Mouse (Mus musculus) neural tube, embryonic 14.5 days (tissue): ENCODE measurements around the gene Ablim1. TPM values are rescaled to one million over a fixed set of nuclear protein-coding genes. Genes with fewer than 3 reads are reported as not detected.

Source experiments
- ATAC-seq: fragments of 200-750 bp; cut with Nextera tagmentation; 2 replicates; pipeline ENCODE4 v1.8.0; 2017; ENCODE audit warnings: low read depth, mild to moderate bottlenecking, moderate TSS enrichment, moderate library complexity
- H3K27ac ChIP-seq: fragments of 300-500 bp; sonication (generic); 2 replicates; pipeline ENCODE4 v1.5.1; 2014; ENCODE audit warnings: low read depth, mild to moderate bottlenecking, control low read depth, low read length, moderate library complexity, mixed read lengths
- H3K27me3 ChIP-seq: fragments of 300-500 bp; sonication (generic); 2 replicates; pipeline ENCODE4 v1.6.1; 2014; ENCODE audit warnings: low read length; ENCODE audit not compliant: control insufficient read depth, insufficient read depth
- H3K36me3 ChIP-seq: fragments of 300-500 bp; sonication (generic); 2 replicates; pipeline ENCODE4 v1.6.1; 2014; ENCODE audit warnings: low read length, mixed read lengths; ENCODE audit not compliant: control insufficient read depth, insufficient read depth
- H3K4me1 ChIP-seq: fragments of 300-500 bp; sonication (generic); 2 replicates; pipeline ENCODE4 v1.6.1; 2014; ENCODE audit warnings: low read length; ENCODE audit not compliant: control insufficient read depth, insufficient read depth
- H3K4me2 ChIP-seq: fragments of 300-500 bp; sonication (generic); 2 replicates; pipeline ENCODE4 v1.6.1; 2014; ENCODE audit warnings: mild to moderate bottlenecking, low read depth, low read length, control low read depth
- H3K4me3 ChIP-seq: fragments of 300-500 bp; sonication (generic); 2 replicates; pipeline ENCODE4 v1.5.1; 2014; ENCODE audit warnings: low read depth, low read length, control low read depth, mixed read lengths
- H3K9ac ChIP-seq: fragments of 300-500 bp; sonication (generic); replicated peaks from 2 replicates; pipeline ENCODE4 v1.6.1; 2014; ENCODE audit warnings: low read depth, mild to moderate bottlenecking, control low read depth, low read length, mixed read lengths
- H3K9me3 ChIP-seq: fragments of 300-500 bp; sonication (generic); 2 replicates; pipeline ENCODE4 v1.6.1; 2016; ENCODE audit warnings: low read length; ENCODE audit not compliant: control insufficient read depth
- WGBS: fragments of 180-500 bp; shearing (Covaris S2); extraction: QIAGEN DNeasy Blood & Tissue Kit; methylation state at CpG from one replicate; pipeline ENCODE4 v1.1.7; 2014; 5-methylcytosine and 5-hydroxymethylcytosine counted together
- polyA plus RNA-seq: library from polyadenylated mRNA; unstranded; fragments of >200 nt; fragmentation: Nextera tagmentation; extraction: Ambion mirVana; gene quantifications from 2 replicates; pipeline ENCODE4 v1.2.1, GENCODE M21; 2014

The Ablim1 gene
- polyA plus RNA-seq, 1 experiment from 2014 or later = 47.4 TPM

DNA sequence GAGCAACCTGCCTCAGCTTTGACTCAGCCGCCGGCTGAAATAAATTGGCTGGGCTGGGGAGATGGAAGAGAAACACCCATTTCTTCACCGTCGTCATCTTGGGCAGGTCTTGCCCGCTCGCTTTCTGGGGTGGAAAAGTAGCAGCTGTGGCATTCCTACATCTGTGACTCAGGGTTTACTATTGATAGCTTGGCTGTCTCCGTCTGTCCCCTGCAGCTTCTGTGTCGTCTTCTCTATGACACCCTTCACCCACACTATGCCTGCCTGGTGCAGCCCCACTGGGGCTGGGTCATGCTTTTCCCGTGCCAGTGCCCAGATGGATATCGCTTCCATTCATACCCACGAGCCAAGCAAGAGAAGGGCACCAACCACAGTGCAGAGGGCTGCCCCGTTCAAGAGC, 116.2 kb downstream of the Ablim1 start:
- H3K4me3 ChIP-seq = no peak overlapping the region

DNA sequence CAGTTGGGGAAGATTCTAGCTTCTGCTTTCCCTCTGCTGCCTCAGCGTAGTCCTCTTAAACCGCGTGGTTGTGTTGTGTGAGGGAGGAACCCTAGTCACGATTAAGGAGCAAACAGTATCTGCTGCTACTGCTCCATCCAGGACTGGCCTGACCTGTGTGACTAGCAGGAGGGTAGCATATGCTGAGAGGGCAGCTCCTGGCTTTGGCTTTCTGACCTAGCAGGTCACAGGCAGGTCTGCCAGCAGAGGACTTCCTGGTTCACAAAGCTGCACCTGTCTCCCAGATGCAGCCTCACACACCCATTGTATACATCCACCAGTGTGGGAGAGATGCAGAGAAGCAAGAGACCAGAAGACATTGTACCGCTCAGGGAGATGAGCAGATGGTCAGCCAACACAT, 116.7 kb downstream of the Ablim1 start:
- Histone ChIP-seq H3K27ac (no peak overlapping the region; the same call in 1 of the 2 replicates), H3K4me2 (no peak overlapping the region), H3K9me3 (no peaks in the 10 kb centered on the region), H3K36me3 (no peaks in the 10 kb centered on the region), H3K9ac (no peak overlapping the region), H3K4me3 (no peak overlapping the region), H3K4me1 (peaks cover 18% of the 10 kb centered on the region), H3K27me3 (no peaks in the 10 kb centered on the region)
- no peak for ATAC-seq
- WGBS = 50% methylated on average over 5 of the region's 5 CpGs

More for the DNA sequence above, 116.2 kb downstream of the Ablim1 start:
- 44% methylated on average over 12 of the region's 12 CpGs for WGBS
- Histone ChIP-seq H3K4me2 (no peak overlapping the region), H3K4me1 (peaks cover 18% of the 10 kb centered on the region), H3K9me3 (no peaks in the 10 kb centered on the region), H3K9ac (no peak overlapping the region), H3K27me3 (no peaks in the 10 kb centered on the region), H3K36me3 (no peaks in the 10 kb centered on the region), H3K27ac (no peak overlapping the region; the same call in 1 of the 2 replicates)
- no peak for ATAC-seq

DNA sequence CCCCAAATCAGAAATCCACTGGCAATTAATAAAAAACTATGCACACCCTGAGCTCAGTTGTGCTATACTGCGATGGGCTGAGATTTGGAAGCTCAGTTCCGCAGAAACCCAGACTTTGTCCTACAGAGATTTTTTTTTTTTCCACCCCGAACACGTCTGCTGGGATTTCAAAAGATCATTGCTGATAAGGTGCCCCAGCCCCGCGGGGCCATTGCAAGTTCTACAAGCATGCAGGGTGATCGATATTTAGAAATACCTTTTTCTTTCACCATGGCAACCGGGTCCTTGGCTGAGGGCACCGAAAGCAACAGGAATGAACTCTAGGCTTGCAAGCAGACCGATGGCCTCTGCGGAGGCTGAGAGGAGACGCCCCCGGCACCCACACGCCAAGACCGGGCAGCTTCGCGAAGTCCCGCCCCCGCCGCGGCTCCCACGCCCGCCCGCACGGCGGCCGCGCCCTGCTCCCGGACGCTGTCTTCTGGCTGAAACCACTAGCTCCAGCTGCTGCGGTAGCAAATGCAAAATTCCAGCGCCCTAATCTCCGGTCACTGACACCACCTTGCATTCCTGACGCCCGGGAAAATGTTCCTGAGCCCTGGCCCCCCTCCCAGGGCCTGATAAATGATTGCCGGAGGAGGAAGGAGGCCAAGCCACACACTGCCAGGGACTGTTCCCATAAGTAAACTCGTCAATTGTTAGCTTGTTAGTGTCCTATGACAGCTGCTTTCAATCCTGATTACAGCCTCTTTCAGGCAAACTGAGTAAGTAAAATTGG, 117.5 kb downstream of the Ablim1 start:
- no peaks in the 10 kb centered on the region for H3K9me3 ChIP-seq

DNA sequence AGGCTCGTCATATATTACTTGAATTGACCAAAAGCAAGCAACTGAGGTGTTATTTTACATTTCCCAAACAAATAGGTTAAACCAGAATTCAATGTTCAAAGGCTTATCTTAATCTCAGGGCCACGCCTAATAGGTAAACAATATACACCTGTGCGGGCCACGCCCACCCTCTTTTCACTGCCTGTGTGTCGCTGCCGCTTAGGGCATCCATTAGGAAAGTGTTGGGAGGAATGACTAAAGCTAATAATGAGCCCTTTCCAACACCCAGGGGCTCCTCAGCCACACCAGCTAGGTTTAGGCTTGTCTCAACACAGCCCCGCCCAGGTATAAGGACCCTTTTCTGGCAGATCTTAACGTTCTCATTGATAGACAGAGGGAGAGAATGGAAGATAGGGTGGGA, 118.1 kb downstream of the Ablim1 start:
- peak overlapping the region; percentile 39 for H3K4me3 ChIP-seq
- no peak overlapping the region for H3K27ac ChIP-seq
- H3K9ac ChIP-seq = 0 out of 2 replicates have a peak overlapping the region, but pooled peaks have one; percentile 48
- no peaks in the 10 kb centered on the region for H3K9me3 ChIP-seq
- no peaks in the 10 kb centered on the region for H3K27me3 ChIP-seq
- 47% methylated on average over 8 of the region's 8 CpGs for WGBS
- peak overlapping the region; percentile 78 for H3K4me2 ChIP-seq
- H3K4me1 ChIP-seq = peaks cover 18% of the 10 kb centered on the region
- no peaks in the 10 kb centered on the region for H3K36me3 ChIP-seq
- no peak for ATAC-seq

More for the DNA sequence above, 117.5 kb downstream of the Ablim1 start:
- H3K4me2 ChIP-seq = peak overlapping the region; percentile 78
- peak overlapping the region; percentile 36 for H3K27ac ChIP-seq
- H3K4me1 ChIP-seq = peaks cover 18% of the 10 kb centered on the region
- 3% methylated on average over 37 of the region's 37 CpGs for WGBS
- no peaks in the 10 kb centered on the region for H3K36me3 ChIP-seq
- peak overlapping the region; percentile 48 for H3K9ac ChIP-seq
- H3K4me3 ChIP-seq = peak overlapping the region; percentile 39
- ATAC-seq = 0 out of 2 replicates have a peak, but pooled peaks have one; percentile 42
- H3K27me3 ChIP-seq = no peaks in the 10 kb centered on the region

DNA sequence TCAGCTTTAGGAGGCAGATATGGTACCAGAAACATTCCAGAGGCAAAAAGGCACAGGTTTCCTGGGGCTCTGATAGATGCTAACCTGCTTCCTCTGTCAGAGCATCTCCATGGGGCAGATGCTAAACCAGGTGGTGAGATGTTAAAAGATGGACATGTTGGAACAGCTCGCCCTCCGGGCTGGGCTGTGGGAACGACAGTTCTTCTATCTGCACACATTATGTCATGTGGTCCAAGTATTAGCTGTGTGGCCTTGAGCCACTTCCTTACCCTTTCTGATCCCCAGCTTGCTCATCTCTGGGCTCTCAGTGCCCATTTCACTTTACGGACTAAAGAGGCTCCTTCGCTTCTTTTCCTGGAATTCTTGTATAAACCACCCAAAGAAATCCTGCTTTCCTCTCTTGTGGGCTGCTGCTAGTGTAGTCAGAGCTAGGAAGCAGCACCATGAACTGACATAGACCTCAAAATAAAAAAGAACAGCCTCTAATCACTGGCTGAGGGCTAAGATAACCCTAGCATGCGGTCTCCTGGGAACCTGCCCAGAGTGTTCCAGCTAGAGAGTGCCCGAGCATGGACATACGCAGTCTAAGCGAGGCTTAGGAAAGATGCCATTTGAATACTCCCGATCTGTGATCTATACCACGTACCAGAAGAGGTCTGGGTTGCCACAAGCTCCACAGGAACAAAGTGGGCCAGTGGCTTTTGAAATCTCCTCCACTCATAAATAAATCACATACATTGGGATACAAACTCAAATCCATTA, 119.4 kb downstream of the Ablim1 start:
- ATAC-seq = no peak
- H3K27ac ChIP-seq = no peak overlapping the region
- WGBS = 91% methylated on average over 11 of the region's 11 CpGs
- H3K27me3 ChIP-seq = no peaks in the 10 kb centered on the region
- H3K36me3 ChIP-seq = no peaks in the 10 kb centered on the region
- H3K4me3 ChIP-seq = no peak overlapping the region
- peak overlapping the region; percentile 15; the same call in 1 of the 2 replicates for H3K4me2 ChIP-seq
- no peaks in the 10 kb centered on the region for H3K9me3 ChIP-seq
- no peak overlapping the region for H3K9ac ChIP-seq
- peaks cover 18% of the 10 kb centered on the region for H3K4me1 ChIP-seq

DNA sequence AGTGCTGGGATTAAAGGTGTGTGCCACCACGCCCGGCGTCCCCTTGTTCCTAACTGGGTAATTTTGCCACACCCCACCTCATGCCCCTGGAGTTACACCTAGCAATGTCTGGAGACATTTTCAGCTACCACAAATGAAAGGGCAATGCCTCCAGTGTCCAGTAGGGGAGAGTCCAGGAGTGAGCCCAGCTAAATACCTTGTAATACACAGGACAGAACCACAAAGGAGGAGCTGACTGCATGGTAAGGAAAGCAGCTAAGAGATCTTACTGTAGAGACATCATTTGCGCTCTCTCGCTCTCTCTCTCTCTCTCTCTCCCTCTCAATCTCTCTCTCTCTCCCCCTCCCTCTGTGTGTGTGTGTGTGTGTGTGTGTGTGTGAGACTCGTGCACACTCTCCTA, 120.8 kb downstream of the Ablim1 start:
- H3K4me1 ChIP-seq = peaks cover 14% of the 10 kb centered on the region
- peak; percentile 29; the same call in 1 of the 2 replicates for ATAC-seq
- no peak overlapping the region for H3K4me3 ChIP-seq
- 90% methylated on average over 6 of the region's 6 CpGs for WGBS
- no peak overlapping the region for H3K9ac ChIP-seq
- H3K4me2 ChIP-seq = no peak overlapping the region
- H3K9me3 ChIP-seq = no peaks in the 10 kb centered on the region
- H3K27ac ChIP-seq = no peak overlapping the region
- H3K36me3 ChIP-seq = no peaks in the 10 kb centered on the region
- no peaks in the 10 kb centered on the region for H3K27me3 ChIP-seq

DNA sequence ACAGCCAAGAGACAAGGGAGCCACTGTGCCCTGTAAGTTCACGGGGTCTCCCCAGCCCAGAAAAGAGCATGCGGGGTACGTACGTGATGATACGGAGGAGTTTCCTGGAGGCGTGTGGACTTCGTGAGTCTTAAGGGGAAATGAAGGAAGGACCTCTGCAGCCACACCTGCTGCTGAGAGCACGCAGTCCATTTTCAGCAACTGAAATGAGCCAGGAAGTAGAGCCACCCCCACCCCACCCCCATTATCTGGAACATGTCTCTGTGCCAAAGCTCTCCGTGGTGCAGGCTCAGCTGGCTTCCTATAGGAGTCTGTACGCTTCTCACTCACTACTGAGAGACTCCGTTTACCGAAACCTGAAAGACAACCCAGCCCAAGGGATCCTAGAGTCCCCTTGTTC, 121.3 kb downstream of the Ablim1 start:
- WGBS = 91% methylated on average over 12 of the region's 12 CpGs

DNA sequence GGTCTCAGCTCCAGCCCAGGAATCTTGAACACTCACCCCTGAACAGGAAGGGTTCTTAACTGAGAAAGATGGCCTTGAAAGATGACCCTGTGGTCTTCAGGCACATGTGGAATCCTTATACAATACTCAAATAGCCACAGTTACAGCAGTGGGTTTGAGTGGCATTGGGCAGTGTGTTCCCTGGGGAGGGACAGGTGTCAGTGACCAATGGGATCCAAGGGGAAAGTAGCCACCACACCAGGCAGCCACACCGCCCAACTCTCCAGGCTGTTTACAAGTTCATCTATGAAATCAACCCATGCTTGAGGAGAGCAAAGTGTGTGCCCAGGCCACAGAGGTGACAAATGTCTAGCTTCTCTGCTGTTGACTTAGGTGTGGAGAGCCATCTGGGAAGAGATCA, 123.6 kb downstream of the Ablim1 start:
- Histone ChIP-seq H3K4me1 (no peaks in the 10 kb centered on the region), H3K36me3 (no peaks in the 10 kb centered on the region), H3K4me2 (no peak overlapping the region), H3K9me3 (no peaks in the 10 kb centered on the region), H3K27me3 (no peaks in the 10 kb centered on the region), H3K9ac (no peak overlapping the region), H3K4me3 (no peak overlapping the region), H3K27ac (no peak overlapping the region)
- ATAC-seq = no peak
- 93% methylated on average over 1 of the region's 1 CpGs for WGBS

More for the DNA sequence above, 121.3 kb downstream of the Ablim1 start:
- Histone ChIP-seq H3K27me3 (no peaks in the 10 kb centered on the region), H3K4me3 (no peak overlapping the region), H3K27ac (no peak overlapping the region), H3K9me3 (no peaks in the 10 kb centered on the region), H3K9ac (no peak overlapping the region), H3K4me1 (peaks cover 8% of the 10 kb centered on the region), H3K4me2 (no peak overlapping the region), H3K36me3 (no peaks in the 10 kb centered on the region)
- ATAC-seq = no peak

DNA sequence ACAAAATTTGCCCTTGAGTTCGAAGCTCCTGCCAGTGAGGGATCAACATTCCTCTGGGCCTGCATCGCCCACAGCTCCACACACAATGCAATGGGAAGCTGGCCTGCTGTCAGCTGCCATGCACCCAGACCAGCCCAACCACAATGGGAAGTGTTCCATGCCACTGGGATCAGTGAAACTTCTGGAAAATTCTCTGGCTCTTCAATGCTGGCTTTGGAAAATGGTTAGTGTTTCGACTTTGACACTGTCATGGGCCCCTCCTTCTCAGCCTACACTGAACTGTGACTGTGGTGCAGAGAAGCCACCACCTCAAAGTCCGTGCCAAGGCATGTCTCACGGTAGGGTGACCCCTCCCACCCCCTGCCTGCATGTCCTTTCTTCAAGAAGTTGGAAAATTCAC, 125.3 kb downstream of the Ablim1 start:
- WGBS = 83% methylated on average over 5 of the region's 5 CpGs
- Histone ChIP-seq H3K36me3 (no peaks in the 10 kb centered on the region), H3K9me3 (no peaks in the 10 kb centered on the region), H3K4me2 (no peak overlapping the region), H3K4me1 (no peaks in the 10 kb centered on the region), H3K4me3 (no peak overlapping the region), H3K27me3 (no peaks in the 10 kb centered on the region), H3K27ac (no peak overlapping the region), H3K9ac (no peak overlapping the region)
- ATAC-seq = no peak
